Mouse (Mus musculus) heart, embryonic 15.5 days (tissue): ENCODE results near the gene Fcgr2b. TPM values are rescaled to one million over a fixed set of nuclear protein-coding genes. Genes with fewer than 3 reads are reported as not detected.
"Not testable (repeated sequence)": the region's sequence is repeated elsewhere in the genome, so short reads cannot be mapped to it uniquely, and the experiment has no call there.

Experiments used
- ATAC-seq: fragments of 200-750 bp; cut with Nextera tagmentation; replicated peaks from 2 replicates; pipeline ENCODE4 v1.8.0; 2017; ENCODE audit warnings: low read depth, moderate TSS enrichment; ENCODE audit not compliant: insufficient number of reproducible peaks, insufficient read depth, low FRiP score
- H3K27ac ChIP-seq: fragments of 300-500 bp; sonication (generic); 2 replicates; pipeline ENCODE4 v1.5.1; 2015; ENCODE audit warnings: mild to moderate bottlenecking, inconsistent platforms
- H3K27me3 ChIP-seq: fragments of 300-500 bp; sonication (generic); 2 replicates; pipeline ENCODE4 v1.6.1; 2015; ENCODE audit warnings: inconsistent platforms
- H3K36me3 ChIP-seq: fragments of 300-500 bp; sonication (generic); 2 replicates; pipeline ENCODE4 v1.6.1; 2015; ENCODE audit warnings: mild to moderate bottlenecking, inconsistent platforms
- H3K4me1 ChIP-seq: fragments of 300-500 bp; sonication (generic); replicated peaks from 2 replicates; pipeline ENCODE4 v1.6.1; 2015; ENCODE audit warnings: inconsistent platforms
- H3K4me2 ChIP-seq: fragments of 300-500 bp; sonication (generic); 2 replicates; pipeline ENCODE4 v1.6.1; 2015; ENCODE audit warnings: inconsistent platforms, mild to moderate bottlenecking, moderate library complexity
- H3K4me3 ChIP-seq: fragments of 300-500 bp; sonication (generic); 2 replicates; pipeline ENCODE4 v1.5.1; 2015; ENCODE audit warnings: mild to moderate bottlenecking, inconsistent platforms
- H3K9ac ChIP-seq: fragments of 300-500 bp; sonication (generic); 2 replicates; pipeline ENCODE4 v1.6.1; 2015; ENCODE audit warnings: mild to moderate bottlenecking, inconsistent platforms
- H3K9me3 ChIP-seq: fragments of 300-500 bp; sonication (generic); replicated peaks from 2 replicates; pipeline ENCODE4 v1.6.1; 2016; ENCODE audit warnings: inconsistent platforms
- WGBS: fragments of 180-500 bp; shearing (Covaris S2); methylation state at CpG from one replicate; pipeline ENCODE4 v1.1.7; 2015; ENCODE audit warnings: mixed read lengths; 5-methylcytosine and 5-hydroxymethylcytosine counted together
- polyA plus RNA-seq: library from polyadenylated mRNA; unstranded; fragments of >200 nt; fragmentation: Nextera tagmentation; extraction: Ambion mirVana; gene quantifications from 2 replicates; pipeline ENCODE4 v1.2.1, GENCODE M21; 2015

The Fcgr2b gene
- polyA plus RNA-seq, 1 experiment from 2014 or later = 1.2 TPM

DNA sequence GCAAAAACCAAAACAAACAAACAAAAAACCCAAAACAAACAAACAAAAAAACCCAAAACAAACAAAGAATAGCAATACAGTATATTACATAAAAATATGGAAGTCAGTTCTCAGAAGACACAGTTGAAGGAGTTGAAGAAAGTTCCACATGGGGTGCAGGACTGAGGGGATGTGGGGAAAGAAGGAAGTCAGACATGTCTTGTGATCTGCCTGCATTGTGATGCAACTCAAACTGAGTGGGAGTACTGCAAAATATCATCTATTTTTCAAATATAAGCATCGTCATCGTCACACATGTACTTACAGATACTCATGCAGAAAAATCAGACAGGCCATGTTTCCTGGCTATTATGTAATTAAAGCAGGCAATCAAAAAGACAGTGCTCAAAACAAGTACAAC lies 23.2 kb downstream of the Fcgr2b start:
- no peak for ATAC-seq
- no peaks in the 10 kb centered on the region for H3K27me3 ChIP-seq
- 77% methylated on average over 2 of the region's 2 CpGs for WGBS
- H3K9ac ChIP-seq = no peak overlapping the region
- no peaks in the 10 kb centered on the region for H3K9me3 ChIP-seq
- no peaks in the 10 kb centered on the region for H3K36me3 ChIP-seq
- no peak overlapping the region for H3K27ac ChIP-seq
- no peak overlapping the region for H3K4me3 ChIP-seq
- H3K4me2 ChIP-seq = no peak overlapping the region
- H3K4me1 ChIP-seq = no peaks in the 10 kb centered on the region

DNA sequence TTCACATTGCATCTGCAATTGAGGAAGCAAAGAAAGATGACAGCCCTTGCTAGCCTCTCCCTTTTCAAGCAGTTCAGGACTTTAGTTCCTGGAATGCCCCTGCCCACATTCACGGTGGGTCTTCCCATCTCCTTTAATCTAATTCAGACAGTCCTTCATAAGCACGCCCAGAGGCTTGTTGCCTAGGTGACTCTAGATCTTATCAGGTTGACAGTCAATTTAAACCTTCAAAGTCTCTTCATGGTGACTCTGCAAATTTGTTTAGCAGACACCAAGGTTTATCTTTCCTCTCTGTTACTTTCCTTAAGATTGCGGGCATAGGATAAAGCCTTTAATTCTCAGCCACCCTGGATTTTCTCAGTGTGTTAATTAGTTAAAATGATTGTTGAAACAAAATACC lies 25.6 kb downstream of the Fcgr2b start:
- 47% methylated on average over 3 of the region's 3 CpGs for WGBS
- Histone ChIP-seq H3K36me3 (no peaks in the 10 kb centered on the region), H3K9ac (no peak overlapping the region), H3K27ac (no peak overlapping the region), H3K4me2 (no peak overlapping the region), H3K27me3 (no peaks in the 10 kb centered on the region), H3K9me3 (peaks cover 4% of the 10 kb centered on the region; the same call in 1 of the 2 replicates), H3K4me3 (no peak overlapping the region), H3K4me1 (no peaks in the 10 kb centered on the region)
- ATAC-seq = no peak

DNA sequence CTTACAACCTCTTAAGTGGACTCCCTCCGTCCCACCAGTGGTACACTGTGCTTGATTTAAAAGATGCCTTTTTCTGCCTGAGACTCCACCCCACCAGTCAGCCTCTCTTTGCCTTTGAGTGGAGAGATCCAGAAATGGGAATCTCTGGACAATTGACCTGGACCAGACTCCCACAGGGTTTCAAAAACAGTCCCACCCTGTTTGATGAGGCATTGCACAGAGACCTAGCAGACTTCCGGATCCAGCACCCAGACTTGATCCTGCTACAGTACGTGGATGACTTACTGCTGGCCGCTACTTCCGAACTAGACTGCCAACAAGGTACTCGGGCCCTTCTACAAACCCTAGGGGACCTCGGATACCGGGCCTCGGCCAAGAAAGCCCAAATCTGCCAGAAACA lies 31.4 kb downstream of the Fcgr2b start:
- not testable (repeated sequence) for H3K4me3 ChIP-seq, H3K36me3 ChIP-seq, H3K4me2 ChIP-seq, H3K27ac ChIP-seq, ATAC-seq, H3K27me3 ChIP-seq, H3K4me1 ChIP-seq, H3K9me3 ChIP-seq, H3K9ac ChIP-seq
- 93% methylated on average over 8 of the region's 9 CpGs for WGBS

DNA sequence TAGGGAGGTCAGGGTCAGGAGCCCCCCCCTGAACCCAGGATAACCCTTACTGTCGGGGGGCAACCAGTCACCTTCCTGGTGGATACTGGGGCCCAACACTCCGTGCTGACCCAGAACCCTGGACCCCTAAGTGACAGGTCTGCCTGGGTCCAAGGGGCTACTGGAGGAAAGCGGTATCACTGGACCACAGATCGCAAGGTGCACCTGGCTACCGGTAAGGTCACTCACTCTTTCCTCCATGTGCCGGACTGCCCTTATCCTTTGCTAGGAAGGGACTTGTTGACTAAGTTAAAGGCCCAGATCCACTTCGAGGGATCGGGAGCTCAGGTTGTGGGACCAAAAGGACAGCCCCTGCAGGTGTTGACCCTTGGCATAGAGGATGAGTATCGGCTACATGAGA lies 32.2 kb downstream of the Fcgr2b start:
- not testable (repeated sequence) for H3K4me2 ChIP-seq, H3K4me1 ChIP-seq, H3K27ac ChIP-seq, H3K27me3 ChIP-seq, H3K4me3 ChIP-seq, H3K9ac ChIP-seq, H3K9me3 ChIP-seq, H3K36me3 ChIP-seq, ATAC-seq
- WGBS = 92% methylated on average over 9 of the region's 9 CpGs

DNA sequence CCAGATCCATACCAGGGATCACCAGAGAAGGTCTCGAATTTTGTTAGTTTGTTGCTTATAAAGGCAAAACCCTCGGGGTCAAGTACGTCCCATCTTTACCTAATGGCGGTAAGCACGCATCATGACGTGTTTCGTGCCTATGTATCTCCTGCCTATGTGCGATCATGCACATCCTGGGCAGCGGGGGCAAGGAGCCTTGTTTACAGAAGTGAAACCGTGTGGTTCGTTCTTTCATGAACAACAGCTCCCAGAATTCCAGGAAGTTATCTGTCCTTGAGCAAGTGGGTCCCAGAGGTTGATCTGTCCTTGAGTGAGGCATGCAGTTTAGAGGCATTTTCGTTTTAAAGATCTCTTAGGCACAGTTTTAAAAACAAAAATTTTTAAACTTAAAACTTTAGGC lies 37.1 kb downstream of the Fcgr2b start:
- H3K36me3 ChIP-seq = no peaks in the 10 kb centered on the region
- no peak overlapping the region for H3K27ac ChIP-seq
- H3K9me3 ChIP-seq = peaks cover 3% of the 10 kb centered on the region; the same call in 1 of the 2 replicates
- no peak overlapping the region for H3K9ac ChIP-seq
- 78% methylated on average over 12 of the region's 12 CpGs for WGBS
- H3K4me3 ChIP-seq = no peak overlapping the region
- no peak for ATAC-seq
- no peak overlapping the region for H3K4me2 ChIP-seq
- no peaks in the 10 kb centered on the region for H3K4me1 ChIP-seq
- H3K27me3 ChIP-seq = no peaks in the 10 kb centered on the region

DNA sequence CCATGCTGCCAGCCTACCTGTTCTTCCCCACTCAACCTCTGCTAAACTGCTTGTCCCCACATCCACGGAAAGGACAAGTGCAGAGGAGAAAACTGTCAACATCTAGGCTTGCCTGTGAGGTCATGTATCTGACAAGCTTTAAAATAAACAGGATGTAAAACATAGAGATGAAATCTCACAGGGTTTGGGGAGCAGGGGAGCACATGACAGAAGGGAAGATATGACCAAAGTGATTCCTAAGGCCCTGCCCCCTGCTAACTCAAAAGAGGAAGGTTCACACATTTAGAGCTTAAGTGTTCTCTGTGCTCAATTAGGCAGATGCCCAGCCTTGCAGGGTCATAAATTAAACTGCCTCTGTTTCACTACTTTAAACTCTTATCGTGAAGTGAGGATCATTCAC lies 42.0 kb downstream of the Fcgr2b start:
- no peak overlapping the region for H3K4me3 ChIP-seq
- H3K36me3 ChIP-seq = no peaks in the 10 kb centered on the region
- H3K4me2 ChIP-seq = no peak overlapping the region
- WGBS = 56% methylated on average over 2 of the region's 2 CpGs
- ATAC-seq = no peak
- H3K9ac ChIP-seq = no peak overlapping the region
- H3K9me3 ChIP-seq = no peaks in the 10 kb centered on the region
- no peaks in the 10 kb centered on the region for H3K27me3 ChIP-seq
- no peaks in the 10 kb centered on the region for H3K4me1 ChIP-seq
- H3K27ac ChIP-seq = no peak overlapping the region

DNA sequence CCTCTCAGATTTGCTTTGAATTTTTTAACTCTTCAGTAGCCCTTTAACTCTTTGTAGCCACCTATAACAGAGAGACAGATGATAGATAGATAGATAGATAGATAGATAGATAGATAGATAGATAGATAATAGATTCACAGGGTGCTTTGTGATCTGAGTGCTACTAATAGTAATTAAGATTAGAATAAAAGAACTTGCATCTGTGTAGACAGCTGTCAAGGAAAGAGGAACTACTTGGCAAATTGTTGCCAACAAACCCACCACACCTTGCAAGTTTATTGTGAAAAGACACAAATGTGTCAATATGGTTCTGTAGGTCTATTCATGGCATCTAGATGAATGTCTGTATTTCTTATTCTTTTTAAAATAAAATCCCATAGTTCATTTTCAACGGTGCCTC lies 42.4 kb downstream of the Fcgr2b start:
- 85% methylated on average over 1 of the region's 1 CpGs for WGBS
- no peaks in the 10 kb centered on the region for H3K36me3 ChIP-seq
- ATAC-seq = no peak
- no peak overlapping the region for H3K27ac ChIP-seq
- H3K9me3 ChIP-seq = no peaks in the 10 kb centered on the region
- no peaks in the 10 kb centered on the region for H3K4me1 ChIP-seq
- no peak overlapping the region for H3K9ac ChIP-seq
- no peak overlapping the region for H3K4me3 ChIP-seq
- no peak overlapping the region for H3K4me2 ChIP-seq
- no peaks in the 10 kb centered on the region for H3K27me3 ChIP-seq

DNA sequence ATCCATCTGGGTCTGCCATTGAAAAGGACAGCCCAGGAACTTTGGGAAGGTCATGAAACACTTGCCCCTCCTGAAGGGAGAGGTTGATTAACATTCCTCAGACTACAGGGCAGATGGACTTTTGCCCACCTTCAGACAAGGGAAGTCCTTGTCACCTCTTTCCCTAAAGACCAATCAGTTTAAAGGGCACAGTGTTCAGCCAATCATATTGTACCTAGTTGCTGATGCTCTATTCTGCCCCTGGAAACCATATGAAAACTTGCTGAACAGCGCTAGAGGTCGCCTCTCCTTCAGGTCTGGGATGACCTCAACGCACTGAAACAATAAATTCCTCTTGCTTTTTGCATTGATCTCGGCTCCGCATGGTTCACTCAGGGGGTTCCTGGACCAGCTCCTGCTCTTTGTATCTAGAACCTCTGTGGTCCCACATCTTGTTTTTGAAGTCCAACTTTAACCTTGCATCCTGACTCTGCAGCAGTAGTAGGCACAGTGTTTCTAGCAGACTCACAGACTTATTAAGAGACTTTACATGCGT lies 42.9 kb downstream of the Fcgr2b start:
- Histone ChIP-seq H3K4me1 (no peaks in the 10 kb centered on the region), H3K27ac (no peak overlapping the region), H3K9me3 (no peaks in the 10 kb centered on the region), H3K9ac (no peak overlapping the region), H3K27me3 (no peaks in the 10 kb centered on the region), H3K4me3 (no peak overlapping the region), H3K4me2 (no peak overlapping the region), H3K36me3 (no peaks in the 10 kb centered on the region)
- ATAC-seq = no peak
- 74% methylated on average over 6 of the region's 6 CpGs for WGBS

DNA sequence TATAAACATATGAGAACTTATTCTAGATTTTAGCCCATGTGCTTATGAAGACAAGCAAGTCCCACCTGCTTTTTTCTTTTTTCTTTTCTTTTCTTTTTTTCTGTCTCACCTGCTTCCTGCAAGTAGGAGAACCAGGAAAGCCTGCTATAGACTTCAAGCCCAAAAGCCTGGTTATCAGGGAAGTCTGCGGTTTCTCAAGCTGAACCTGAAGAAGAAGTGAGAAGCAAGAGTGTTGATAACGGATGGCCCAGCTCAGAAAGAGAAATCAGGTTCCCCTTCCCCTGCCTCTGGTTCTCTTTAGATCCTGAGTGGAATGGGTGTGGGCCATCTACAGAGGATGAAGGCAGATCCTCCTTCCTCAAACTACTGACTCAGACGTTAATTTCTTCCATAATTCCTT lies 44.3 kb downstream of the Fcgr2b start:
- WGBS = 69% methylated on average over 3 of the region's 3 CpGs
- Histone ChIP-seq H3K4me3 (no peak overlapping the region), H3K36me3 (no peaks in the 10 kb centered on the region), H3K4me2 (no peak overlapping the region), H3K27ac (no peak overlapping the region), H3K9me3 (no peaks in the 10 kb centered on the region), H3K4me1 (no peaks in the 10 kb centered on the region), H3K27me3 (no peaks in the 10 kb centered on the region), H3K9ac (no peak overlapping the region)
- no peak for ATAC-seq

DNA sequence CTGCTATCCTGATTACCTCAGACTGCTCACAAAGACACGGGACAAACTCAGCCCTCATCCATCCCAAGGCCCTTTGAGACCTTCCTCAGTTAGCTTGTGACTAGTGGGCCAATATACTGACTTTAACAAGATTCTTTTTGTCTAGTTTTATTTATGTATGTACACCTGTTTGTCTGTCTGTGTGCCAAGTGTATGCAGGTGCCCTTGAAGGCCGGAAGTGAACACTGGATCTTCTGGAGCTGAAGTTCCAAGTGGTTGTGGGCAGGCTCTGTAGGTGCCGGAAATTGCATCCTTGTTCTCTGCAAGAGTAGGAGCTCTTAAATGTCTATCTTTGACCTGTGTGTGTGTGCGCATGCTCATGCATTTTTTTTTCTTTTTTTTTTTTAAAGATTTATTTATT lies 47.1 kb downstream of the Fcgr2b start:
- 87% methylated on average over 4 of the region's 4 CpGs for WGBS
- H3K4me1 ChIP-seq = no peaks in the 10 kb centered on the region
- no peak overlapping the region for H3K4me2 ChIP-seq
- H3K36me3 ChIP-seq = no peaks in the 10 kb centered on the region
- no peaks in the 10 kb centered on the region for H3K9me3 ChIP-seq
- no peaks in the 10 kb centered on the region for H3K27me3 ChIP-seq
- no peak for ATAC-seq
- no peak overlapping the region for H3K27ac ChIP-seq
- no peak overlapping the region for H3K4me3 ChIP-seq
- H3K9ac ChIP-seq = no peak overlapping the region

DNA sequence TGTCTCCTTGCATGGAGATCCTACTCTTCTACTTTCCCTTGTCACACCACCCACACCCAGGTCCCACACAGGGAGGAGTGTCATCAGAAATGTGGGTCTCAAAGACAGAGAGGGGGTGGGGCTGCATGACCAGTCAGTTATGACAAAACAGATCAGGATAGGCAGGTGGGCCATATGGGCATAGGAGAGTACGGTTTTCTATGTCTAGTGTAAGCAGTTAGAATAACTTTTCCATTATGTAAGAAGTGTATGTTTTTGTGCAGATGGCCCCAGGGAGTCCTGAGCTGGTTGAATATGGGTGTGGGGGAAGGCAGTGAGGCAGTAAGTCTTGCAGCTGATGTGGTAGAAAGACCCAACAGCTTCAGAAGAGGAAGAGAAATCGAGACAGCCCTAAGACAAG lies 47.9 kb downstream of the Fcgr2b start:
- Histone ChIP-seq H3K36me3 (no peaks in the 10 kb centered on the region), H3K27me3 (no peaks in the 10 kb centered on the region), H3K4me3 (no peak overlapping the region), H3K4me1 (no peaks in the 10 kb centered on the region), H3K9me3 (no peaks in the 10 kb centered on the region), H3K9ac (no peak overlapping the region), H3K4me2 (no peak overlapping the region), H3K27ac (no peak overlapping the region)
- WGBS = 68% methylated on average over 2 of the region's 2 CpGs
- no peak for ATAC-seq

DNA sequence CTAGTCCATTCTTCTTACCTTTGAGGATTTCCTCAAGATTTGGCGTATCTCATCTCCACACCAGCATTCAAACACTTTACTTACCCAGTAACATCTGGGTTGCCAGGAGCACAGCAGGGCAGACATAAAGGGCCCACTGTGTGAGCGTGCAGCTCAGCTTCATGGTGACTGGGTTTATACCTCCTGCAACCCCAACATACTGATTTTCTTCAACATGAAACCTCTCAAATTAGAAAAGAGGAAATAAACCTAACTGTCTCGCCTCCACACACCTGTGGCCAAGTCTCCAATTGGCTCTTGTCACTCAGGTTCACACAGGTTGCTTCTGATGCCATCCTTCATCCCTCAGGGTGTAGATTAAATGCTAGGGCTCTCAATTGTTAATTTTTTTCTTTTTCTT lies 49.0 kb downstream of the Fcgr2b start, which contains the start of gene Fcrla:
TSS of gene Fcrla (minus strand) at position 206 of the 400 bp plus-strand sequence.
- Histone ChIP-seq H3K4me3 (no peak within 1 kb of the TSS), H3K27me3 (no peaks in the 10 kb centered on the region), H3K4me2 (no peak within 1 kb of the TSS), H3K9me3 (no peaks in the 10 kb centered on the region), H3K36me3 (no peaks in the 10 kb centered on the region), H3K4me1 (no peaks in the 10 kb centered on the region), H3K27ac (no peak within 1 kb of the TSS), H3K9ac (no peak within 1 kb of the TSS)
- no peak for ATAC-seq
- WGBS = 84% methylated on average over 3 of the region's 3 CpGs
